Mouse (Mus musculus): ENCODE data around the gene Setd7. TPM values are rescaled to one million over a fixed set of nuclear protein-coding genes. Genes with fewer than 3 reads are reported as not detected.

The Setd7 gene
- polyA plus RNA-seq, 1 experiment from 2014 or later = 7.3 TPM

DNA sequence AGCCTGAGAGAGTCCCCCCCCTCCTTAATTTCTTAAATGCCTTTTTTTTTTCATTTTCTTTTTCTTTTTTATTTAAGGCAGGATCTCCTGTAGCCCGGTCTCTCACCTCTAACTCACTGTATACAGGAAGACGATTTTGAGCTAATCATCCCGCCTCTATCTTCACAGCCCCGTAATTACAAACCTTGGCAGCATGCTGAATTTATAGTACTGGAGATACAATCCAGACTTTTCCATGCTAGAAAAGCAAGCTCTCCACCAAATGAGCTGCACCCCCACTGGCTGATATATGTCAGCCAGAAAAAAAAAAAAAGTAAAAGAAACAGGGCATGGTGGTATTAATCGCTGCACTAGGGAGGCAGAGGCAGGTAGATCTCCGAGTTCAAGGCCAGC is 1.3 kb upstream of the Setd7 start:
- peak overlapping the region; percentile 94; the same call in 1 of the 2 replicates for H3K27ac ChIP-seq (replicated peaks; ENCODE audit: low read depth, low read length)
- H3K27me3 ChIP-seq (replicated peaks; ENCODE audit: control insufficient read depth, insufficient read depth, low read length) = no peaks in the 10 kb centered on the region
- H3K36me3 ChIP-seq (ENCODE audit: control insufficient read depth, insufficient read depth, low read length) = no peaks in the 10 kb centered on the region
- WGBS = 68% methylated on average over 6 of the region's 6 CpGs
- ATAC-seq (ENCODE audit: low read depth) (no peak), DNase-seq (ENCODE audit: low spot score) (no peak)
- peak overlapping the region; percentile 85; the same call in 1 of the 2 replicates for H3K9ac ChIP-seq (ENCODE audit: low read depth, low read length)
- peaks cover 9% of the 10 kb centered on the region for H3K4me1 ChIP-seq (ENCODE audit: control insufficient read depth, insufficient read depth, low read length)
- peak overlapping the region; percentile 82 for H3K4me3 ChIP-seq (ENCODE audit: low read depth, low read length)
- H3K4me2 ChIP-seq (ENCODE audit: low read depth, low read length) = peak overlapping the region; percentile 99
- no peaks in the 10 kb centered on the region for H3K9me3 ChIP-seq (ENCODE audit: control insufficient read depth, low read length)

- 2% methylated on average over 27 of the region's 32 CpGs for WGBS
- ATAC-seq (ENCODE audit: low read depth) = peak; percentile 55
These were observed 672 bp upstream of the Setd7 start for GRCm38 (mm10) chr3:51561109-51561992.

DNA sequence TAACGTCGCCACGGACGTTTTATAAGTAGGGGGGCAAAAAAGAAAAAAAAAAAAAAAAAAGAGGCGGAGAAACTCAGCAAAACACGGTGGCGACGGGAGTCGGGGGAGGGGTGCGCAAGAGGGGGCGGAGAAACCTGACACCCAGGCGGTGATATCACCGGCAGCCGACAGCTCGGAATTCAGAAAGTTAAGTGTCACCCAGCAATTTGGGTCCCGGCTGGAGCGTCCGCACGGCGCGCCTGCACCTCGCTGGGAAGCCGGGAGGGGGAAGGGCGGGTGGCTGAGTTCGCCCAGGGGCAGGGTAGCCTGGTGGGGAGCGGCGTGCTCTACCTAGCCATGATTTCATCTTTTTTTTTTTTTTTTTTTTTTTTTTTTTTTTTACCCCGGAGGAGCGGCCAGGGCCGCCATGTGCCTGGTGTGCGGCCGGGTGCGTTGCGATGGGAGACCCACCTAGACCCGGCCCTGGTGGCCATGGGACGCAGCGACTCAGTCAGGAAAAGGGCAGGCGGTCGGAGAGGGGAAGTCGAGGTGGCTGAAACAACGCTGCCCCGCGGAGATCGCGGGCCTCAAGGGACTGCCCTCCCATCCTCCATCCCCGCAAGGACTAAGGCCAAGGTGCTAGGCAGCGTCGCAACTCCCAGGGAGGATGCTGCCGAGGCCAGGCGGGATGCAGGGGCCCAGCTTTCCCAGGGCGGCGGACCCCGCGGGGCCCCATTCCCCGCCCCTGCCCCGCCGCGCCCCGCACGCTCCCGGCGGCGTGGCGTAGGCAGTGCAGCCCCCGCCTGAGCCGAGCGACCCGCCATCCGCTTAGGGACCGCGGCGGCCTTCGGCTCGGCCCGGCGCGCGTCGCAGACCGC is 857 bp downstream of the Setd7 start:
- Histone ChIP-seq H3K4me3 (ENCODE audit: low read depth, low read length) (peak overlapping the region; percentile 82), H3K27me3 (replicated peaks; ENCODE audit: control insufficient read depth, insufficient read depth, low read length) (no peaks in the 10 kb centered on the region), H3K9ac (ENCODE audit: low read depth, low read length) (peak overlapping the region; percentile 85), H3K9me3 (ENCODE audit: control insufficient read depth, low read length) (no peaks in the 10 kb centered on the region), H3K27ac (replicated peaks; ENCODE audit: low read depth, low read length) (peak overlapping the region; percentile 94), H3K36me3 (ENCODE audit: control insufficient read depth, insufficient read depth, low read length) (no peaks in the 10 kb centered on the region), H3K4me1 (ENCODE audit: control insufficient read depth, insufficient read depth, low read length) (peaks cover 9% of the 10 kb centered on the region), H3K4me2 (ENCODE audit: low read depth, low read length) (peak overlapping the region; percentile 99)
- 1% methylated on average over 54 of the region's 80 CpGs for WGBS
- peak; percentile 69 for ATAC-seq (ENCODE audit: low read depth)
- peak; percentile 92 for DNase-seq (ENCODE audit: low spot score)

More at GRCm38 (mm10) chr3:51561109-51561992, 672 bp upstream of the Setd7 start:
- Histone ChIP-seq H3K27ac (replicated peaks; ENCODE audit: low read depth, low read length) (peak overlapping the region; percentile 94), H3K4me2 (ENCODE audit: low read depth, low read length) (peak overlapping the region; percentile 99), H3K27me3 (replicated peaks; ENCODE audit: control insufficient read depth, insufficient read depth, low read length) (no peaks in the 10 kb centered on the region), H3K9me3 (ENCODE audit: control insufficient read depth, low read length) (no peaks in the 10 kb centered on the region), H3K36me3 (ENCODE audit: control insufficient read depth, insufficient read depth, low read length) (no peaks in the 10 kb centered on the region), H3K4me1 (ENCODE audit: control insufficient read depth, insufficient read depth, low read length) (peaks cover 9% of the 10 kb centered on the region), H3K9ac (ENCODE audit: low read depth, low read length) (peak overlapping the region; percentile 85), H3K4me3 (ENCODE audit: low read depth, low read length) (peak overlapping the region; percentile 82)
- peak; percentile 85 for DNase-seq (ENCODE audit: low spot score)

- no peak for ATAC-seq (ENCODE audit: low read depth)
- Histone ChIP-seq H3K9me3 (ENCODE audit: control insufficient read depth, low read length) (no peaks in the 10 kb centered on the region), H3K27me3 (replicated peaks; ENCODE audit: control insufficient read depth, insufficient read depth, low read length) (no peaks in the 10 kb centered on the region), H3K36me3 (ENCODE audit: control insufficient read depth, insufficient read depth, low read length) (no peaks in the 10 kb centered on the region), H3K27ac (replicated peaks; ENCODE audit: low read depth, low read length) (no peak overlapping the region), H3K4me1 (ENCODE audit: control insufficient read depth, insufficient read depth, low read length) (peaks cover 16% of the 10 kb centered on the region), H3K9ac (ENCODE audit: low read depth, low read length) (no peak overlapping the region), H3K4me3 (ENCODE audit: low read depth, low read length) (no peak overlapping the region), H3K4me2 (ENCODE audit: low read depth, low read length) (no peak overlapping the region)
- 70% methylated on average over 8 of the region's 8 CpGs for WGBS
- DNase-seq (ENCODE audit: low spot score) = peak; percentile 29
These were observed 5.1 kb downstream of the Setd7 start for GRCm38 (mm10) chr3:51555583-51555982.

GRCm38 (mm10) chr3:51554836-51555235 is 5.8 kb downstream of the Setd7 start:
- H3K27me3 ChIP-seq (replicated peaks; ENCODE audit: control insufficient read depth, insufficient read depth, low read length) = no peaks in the 10 kb centered on the region
- no peak overlapping the region for H3K9ac ChIP-seq (ENCODE audit: low read depth, low read length)
- 0 out of 2 replicates have a peak, but pooled peaks cover 5% of the 10 kb centered on the region for H3K36me3 ChIP-seq (ENCODE audit: control insufficient read depth, insufficient read depth, low read length)
- 88% methylated on average over 4 of the region's 4 CpGs for WGBS
- H3K27ac ChIP-seq (replicated peaks; ENCODE audit: low read depth, low read length) = no peak overlapping the region
- no peaks in the 10 kb centered on the region for H3K9me3 ChIP-seq (ENCODE audit: control insufficient read depth, low read length)
- no peak overlapping the region for H3K4me2 ChIP-seq (ENCODE audit: low read depth, low read length)
- ATAC-seq (ENCODE audit: low read depth) = no peak
- no peak overlapping the region for H3K4me3 ChIP-seq (ENCODE audit: low read depth, low read length)
- H3K4me1 ChIP-seq (ENCODE audit: control insufficient read depth, insufficient read depth, low read length) = peaks cover 16% of the 10 kb centered on the region
- no peak for DNase-seq (ENCODE audit: low spot score)

GRCm38 (mm10) chr3:51554067-51554466 is 6.6 kb downstream of the Setd7 start:
- Histone ChIP-seq H3K4me2 (ENCODE audit: low read depth, low read length) (no peak overlapping the region), H3K4me1 (ENCODE audit: control insufficient read depth, insufficient read depth, low read length) (peaks cover 16% of the 10 kb centered on the region), H3K27me3 (replicated peaks; ENCODE audit: control insufficient read depth, insufficient read depth, low read length) (no peaks in the 10 kb centered on the region), H3K9ac (ENCODE audit: low read depth, low read length) (no peak overlapping the region), H3K36me3 (ENCODE audit: control insufficient read depth, insufficient read depth, low read length) (peaks cover 12% of the 10 kb centered on the region), H3K4me3 (ENCODE audit: low read depth, low read length) (no peak overlapping the region), H3K27ac (replicated peaks; ENCODE audit: low read depth, low read length) (peak overlapping the region; percentile 35), H3K9me3 (ENCODE audit: control insufficient read depth, low read length) (no peaks in the 10 kb centered on the region)
- ATAC-seq (ENCODE audit: low read depth) (no peak), DNase-seq (ENCODE audit: low spot score) (no peak)
- WGBS = 71% methylated on average over 9 of the region's 9 CpGs

DNA sequence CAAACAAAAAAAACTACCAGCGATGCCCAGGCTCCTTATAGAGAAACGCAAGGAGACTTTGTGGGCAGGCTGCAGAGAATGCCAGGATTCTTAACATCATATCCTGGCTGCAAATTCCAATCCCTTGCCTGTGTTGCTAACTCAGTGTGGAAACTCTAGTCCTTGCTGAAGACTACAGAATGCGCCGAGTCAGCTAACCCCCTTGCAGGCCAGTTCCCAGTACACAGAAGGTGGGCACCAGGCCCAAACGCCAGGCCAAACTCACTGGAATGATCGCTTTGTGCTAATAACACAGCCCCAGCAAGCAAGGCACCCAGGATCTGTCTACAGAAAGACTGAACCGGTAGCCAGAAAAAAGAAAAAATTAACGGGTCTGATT is 7.2 kb downstream of the Setd7 start:
- Histone ChIP-seq H3K27ac (replicated peaks; ENCODE audit: low read depth, low read length) (peak overlapping the region; percentile 70), H3K9me3 (ENCODE audit: control insufficient read depth, low read length) (no peaks in the 10 kb centered on the region), H3K4me3 (ENCODE audit: low read depth, low read length) (no peak overlapping the region), H3K27me3 (replicated peaks; ENCODE audit: control insufficient read depth, insufficient read depth, low read length) (no peaks in the 10 kb centered on the region), H3K4me2 (ENCODE audit: low read depth, low read length) (peak overlapping the region; percentile 44), H3K9ac (ENCODE audit: low read depth, low read length) (0 out of 2 replicates have a peak overlapping the region, but pooled peaks have one; percentile 20), H3K36me3 (ENCODE audit: control insufficient read depth, insufficient read depth, low read length) (peaks cover 18% of the 10 kb centered on the region), H3K4me1 (ENCODE audit: control insufficient read depth, insufficient read depth, low read length) (peaks cover 12% of the 10 kb centered on the region)
- ATAC-seq (ENCODE audit: low read depth) (peak; percentile 57; the same call in 1 of the 2 replicates), DNase-seq (ENCODE audit: low spot score) (peak; percentile 84)
- 36% methylated on average over 8 of the region's 8 CpGs for WGBS

DNA sequence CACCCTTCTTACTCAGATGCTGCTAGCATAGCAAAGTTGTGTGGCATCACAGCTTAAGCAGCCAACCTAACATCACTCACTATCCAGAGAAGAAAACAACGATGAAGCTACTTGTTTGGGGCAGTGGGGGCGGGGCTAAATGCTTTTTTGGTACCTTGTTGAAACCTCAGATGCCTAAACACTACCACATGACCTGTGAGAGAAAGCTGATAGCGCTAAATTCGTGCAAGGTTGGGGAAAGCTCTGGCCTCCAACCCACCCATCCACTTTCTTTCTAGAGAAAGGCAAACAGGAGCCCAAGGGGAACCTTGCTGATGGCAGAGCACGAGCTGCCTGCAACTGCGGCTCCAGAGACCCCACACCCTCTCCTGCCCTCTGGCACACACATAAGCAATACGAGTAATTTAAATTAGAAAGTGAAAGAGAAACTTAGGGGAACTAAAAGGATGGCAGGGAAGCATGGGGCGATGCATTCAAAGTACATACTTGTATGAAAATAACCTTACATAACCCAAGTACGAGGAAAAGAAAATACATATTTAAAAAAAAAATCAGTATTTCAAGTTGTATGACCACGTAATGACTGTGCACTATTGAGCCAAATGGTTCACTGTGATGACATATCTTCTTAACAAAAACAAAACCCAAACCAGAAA is 7.7 kb downstream of the Setd7 start:
- H3K27me3 ChIP-seq (replicated peaks; ENCODE audit: control insufficient read depth, insufficient read depth, low read length) = no peaks in the 10 kb centered on the region
- 28% methylated on average over 10 of the region's 10 CpGs for WGBS
- H3K4me3 ChIP-seq (ENCODE audit: low read depth, low read length) = 0 out of 2 replicates have a peak overlapping the region, but pooled peaks have one; percentile 7
- peak; percentile 27 for DNase-seq (ENCODE audit: low spot score)
- H3K36me3 ChIP-seq (ENCODE audit: control insufficient read depth, insufficient read depth, low read length) = peaks cover 18% of the 10 kb centered on the region
- no peak for ATAC-seq (ENCODE audit: low read depth)
- peaks cover 12% of the 10 kb centered on the region for H3K4me1 ChIP-seq (ENCODE audit: control insufficient read depth, insufficient read depth, low read length)
- H3K9ac ChIP-seq (ENCODE audit: low read depth, low read length) = peak overlapping the region; percentile 20; the same call in 1 of the 2 replicates
- H3K4me2 ChIP-seq (ENCODE audit: low read depth, low read length) = peak overlapping the region; percentile 44
- no peaks in the 10 kb centered on the region for H3K9me3 ChIP-seq (ENCODE audit: control insufficient read depth, low read length)
- peak overlapping the region; percentile 70 for H3K27ac ChIP-seq (replicated peaks; ENCODE audit: low read depth, low read length)

Measured in embryonic facial prominence, embryonic 14.5 days (tissue).